Mouse (Mus musculus) myocyte (in vitro differentiated cells): ENCODE measurements around the gene Fam234a. TPM values are rescaled to one million over a fixed set of nuclear protein-coding genes. Genes with fewer than 3 reads are reported as not detected.

Experiments used
- H3K27me3 ChIP-seq: one replicate; pipeline ENCODE4 v1.6.1; 2011; ENCODE audit not compliant: control insufficient read depth, insufficient read depth, insufficient read length
- H3K36me3 ChIP-seq: one replicate; pipeline ENCODE4 v1.6.1; 2011; ENCODE audit not compliant: control insufficient read depth, insufficient read depth
- H3K4me2 ChIP-seq: one replicate; pipeline ENCODE4 v1.6.1; 2011; ENCODE audit warnings: low read depth, control low read depth
- H3K4me3 ChIP-seq: one replicate; pipeline ENCODE4 v1.5.1; 2011; ENCODE audit warnings: mild to moderate bottlenecking, control low read depth, moderate library complexity
- H3K79me2 ChIP-seq: one replicate; pipeline ENCODE4 v1.6.1; 2011; ENCODE audit not compliant: control insufficient read depth, insufficient read depth
- H3ac ChIP-seq: one replicate; pipeline ENCODE4 v1.6.1; 2011; ENCODE audit not compliant: control insufficient read depth, insufficient read length
- CEBPB ChIP-seq: IDR thresholded peaks from 2 replicates; pipeline ENCODE4 v1.6.1; 2011; ENCODE audit warnings: mild to moderate bottlenecking, moderate library complexity; ENCODE audit not compliant: poor library complexity, insufficient read depth, severe bottlenecking
- E2F4 ChIP-seq: IDR thresholded peaks from one replicate; pipeline ENCODE4 v1.6.1; 2011; ENCODE audit warnings: mild to moderate bottlenecking, control low read depth, moderate library complexity; ENCODE audit not compliant: insufficient read depth
- MAX ChIP-seq: IDR thresholded peaks from one replicate; pipeline ENCODE4 v1.6.1; 2011; ENCODE audit warnings: low read depth, mild to moderate bottlenecking, control low read depth
- MYOD1 ChIP-seq, 3 experiments: IDR thresholded peaks; one replicate each; pipeline ENCODE4 v1.6.1; 2011; ENCODE audit warnings: control low read depth in 2 of 3, low read depth in 2 of 3, mild to moderate bottlenecking in 2 of 3, moderate library complexity in 1 of 3; ENCODE audit not compliant: insufficient read length in 2 of 3, control insufficient read depth in 1 of 3
- MYOG ChIP-seq, 3 experiments: IDR thresholded peaks; one replicate each; pipeline ENCODE4 v1.6.1; 2011; ENCODE audit warnings: control low read depth in 2 of 3, low read depth in 2 of 3, mild to moderate bottlenecking in 2 of 3; ENCODE audit not compliant: insufficient read length in 2 of 3, control insufficient read depth in 1 of 3, insufficient read depth in 1 of 3
- POLR2A ChIP-seq: IDR thresholded peaks from one replicate; pipeline ENCODE4 v1.6.1; 2011; ENCODE audit warnings: low read depth, mild to moderate bottlenecking, control low read depth, moderate library complexity; ENCODE audit not compliant: insufficient read length
- POLR2AphosphoS2 ChIP-seq: IDR thresholded peaks from one replicate; pipeline ENCODE4 v1.6.1; 2011; ENCODE audit warnings: low read depth, control low read depth; ENCODE audit not compliant: insufficient read length
- REST ChIP-seq: IDR thresholded peaks from one replicate; pipeline ENCODE4 v1.6.1; 2011; ENCODE audit warnings: mild to moderate bottlenecking, control low read depth, moderate library complexity; ENCODE audit not compliant: insufficient read depth, insufficient read length
- SRF ChIP-seq: IDR thresholded peaks from one replicate; pipeline ENCODE4 v1.6.1; 2011; ENCODE audit warnings: low read depth; ENCODE audit not compliant: control insufficient read depth, insufficient read length
- TCF12 ChIP-seq: IDR thresholded peaks from one replicate; pipeline ENCODE4 v1.6.1; 2011; ENCODE audit warnings: mild to moderate bottlenecking, control low read depth; ENCODE audit not compliant: poor library complexity, insufficient read depth, severe bottlenecking
- TCF3 ChIP-seq: IDR thresholded peaks from one replicate; pipeline ENCODE4 v1.6.1; 2011; ENCODE audit warnings: low read depth, control low read depth; ENCODE audit not compliant: insufficient read length
- USF1 ChIP-seq: IDR thresholded peaks from one replicate; pipeline ENCODE4 v1.6.1; 2011; ENCODE audit warnings: low read depth, mild to moderate bottlenecking, control low read depth, moderate library complexity
- polyA plus RNA-seq: library from polyadenylated mRNA; unstranded; fragments of >200 nt; fragmentation: generic; extraction: Trizol; gene quantifications from one replicate; pipeline ENCODE4 v1.2.1, GENCODE M21; 2012; ENCODE audit warnings: missing spikeins

Fam234a gene
- polyA plus RNA-seq, 1 experiment, result 65.4 TPM

DNA sequence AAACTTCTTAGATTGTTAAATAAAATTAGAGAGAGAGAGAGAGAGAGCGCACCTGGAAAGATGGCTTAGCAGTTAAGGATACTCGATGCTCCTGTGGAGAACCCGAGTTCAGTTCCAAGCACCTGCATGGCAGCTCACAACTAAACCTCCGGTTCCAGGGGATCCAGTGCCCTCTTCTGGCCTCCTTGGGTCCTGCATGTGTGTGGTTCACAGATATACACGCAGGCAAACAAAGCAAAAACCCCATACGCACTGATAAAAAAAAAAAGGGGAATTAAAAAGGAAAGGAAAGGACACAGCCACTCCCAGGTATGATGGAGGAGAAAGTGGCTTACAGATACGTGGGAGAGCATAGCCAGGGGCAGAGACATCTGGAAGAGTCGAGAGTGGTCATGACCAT lies 11.2 kb downstream of the Fam234a start:
- H3K4me3 ChIP-seq, result no peak overlapping the region
- no peaks in the 10 kb centered on the region for H3K27me3 ChIP-seq
- no peaks in the 10 kb centered on the region for H3K36me3 ChIP-seq
- H3ac ChIP-seq, result no peak overlapping the region
- TF ChIP-seq REST (no peak), CEBPB (no peak), E2F4 (no peak), TCF3 (no peak), POLR2A (no peak)
- no peak overlapping the region for H3K4me2 ChIP-seq
- H3K79me2 ChIP-seq, result no peaks in the 10 kb centered on the region

DNA sequence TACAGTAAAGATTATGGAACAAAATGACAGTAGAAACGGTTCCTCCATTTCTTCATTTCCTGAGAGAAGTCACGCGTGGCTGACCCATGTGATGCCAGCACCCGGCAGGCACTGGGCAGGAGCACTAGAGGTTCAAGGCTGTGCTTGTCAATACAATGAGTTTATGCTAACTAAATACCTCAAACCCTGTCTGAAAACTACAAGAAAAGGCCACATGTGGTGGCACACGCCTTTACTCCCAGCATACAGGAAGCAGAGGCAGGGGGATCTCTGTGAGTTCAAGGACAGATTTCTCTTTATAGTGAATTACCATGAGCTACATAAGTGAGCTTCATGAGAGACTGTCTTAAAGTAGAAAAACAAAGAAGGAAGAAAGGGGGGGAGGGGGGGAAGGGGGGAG lies 12.9 kb downstream of the Fam234a start:
- H3K4me2 ChIP-seq, result no peak overlapping the region
- H3K36me3 ChIP-seq, result no peaks in the 10 kb centered on the region
- H3ac ChIP-seq, result no peak overlapping the region
- H3K79me2 ChIP-seq, result no peaks in the 10 kb centered on the region
- H3K4me3 ChIP-seq, result no peak overlapping the region
- H3K27me3 ChIP-seq, result no peaks in the 10 kb centered on the region
- no peak for TF ChIP-seq USF1
- TF ChIP-seq MYOD1 (IDR thresholded peaks at IDR 0.05; ENCODE audit: control insufficient read depth in 1 of 3, insufficient read length in 2 of 3, low read depth in 2 of 3), result no peak
- no peak for TF ChIP-seq TCF3
- TF ChIP-seq MYOG (IDR thresholded peaks at IDR 0.05; ENCODE audit: control insufficient read depth in 1 of 3, insufficient read depth in 1 of 3, insufficient read length in 2 of 3, low read depth in 2 of 3), result no peak
- no peak for TF ChIP-seq POLR2AphosphoS2
- no peak for TF ChIP-seq TCF12
- TF ChIP-seq CEBPB, result no peak
- no peak for TF ChIP-seq E2F4
- no peak for TF ChIP-seq MAX
- TF ChIP-seq SRF, result no peak
- no peak for TF ChIP-seq POLR2A
- no peak for TF ChIP-seq REST

DNA sequence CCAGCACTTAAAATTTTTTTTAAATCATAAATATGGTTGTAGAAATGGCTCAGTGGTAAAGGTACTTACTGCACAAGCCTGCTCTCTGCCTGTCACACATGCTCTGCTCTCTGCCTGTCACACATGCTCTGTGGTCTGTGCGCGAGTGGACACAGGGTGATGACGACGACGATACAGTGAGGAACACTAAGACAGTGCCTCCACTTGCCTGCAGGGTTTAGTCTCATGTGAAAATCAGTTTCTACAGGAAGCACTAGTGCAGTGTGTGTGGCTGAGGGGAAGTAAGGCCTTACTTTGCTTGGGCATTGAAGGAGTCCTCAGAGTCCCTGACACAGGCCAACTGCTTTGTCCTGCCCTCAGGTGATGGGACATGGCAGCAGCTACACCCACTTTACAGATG lies 14.3 kb downstream of the Fam234a start:
- Histone ChIP-seq H3ac (no peak overlapping the region), H3K27me3 (no peaks in the 10 kb centered on the region), H3K79me2 (no peaks in the 10 kb centered on the region), H3K4me3 (no peak overlapping the region), H3K36me3 (no peaks in the 10 kb centered on the region), H3K4me2 (no peak overlapping the region)
- no peak for TF ChIP-seq TCF12
- no peak for TF ChIP-seq MYOG (IDR thresholded peaks at IDR 0.05; ENCODE audit: control insufficient read depth in 1 of 3, insufficient read depth in 1 of 3, insufficient read length in 2 of 3, low read depth in 2 of 3)
- TF ChIP-seq SRF, result no peak
- no peak for TF ChIP-seq USF1
- no peak for TF ChIP-seq POLR2A
- TF ChIP-seq E2F4, result no peak
- TF ChIP-seq TCF3, result no peak
- no peak for TF ChIP-seq MAX
- TF ChIP-seq REST, result no peak

DNA sequence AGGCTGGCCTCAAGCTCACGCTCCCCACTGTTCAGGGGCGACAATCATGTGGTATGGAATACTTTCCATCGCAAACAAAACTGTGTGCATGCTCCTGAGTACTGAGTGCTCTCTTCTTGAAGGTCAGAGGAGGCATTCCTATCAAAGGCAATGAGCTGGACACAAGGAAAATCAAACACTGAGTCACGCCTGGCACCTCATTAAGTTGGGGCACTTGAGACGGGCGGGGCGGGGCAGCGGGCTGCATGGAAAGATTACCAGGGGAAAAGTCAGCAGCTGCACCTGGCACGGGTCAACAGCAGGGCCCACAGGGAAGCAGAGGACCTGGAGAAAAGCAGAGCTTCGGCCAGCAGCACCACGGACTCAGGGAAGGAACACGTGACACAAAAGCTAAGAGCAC lies 18.9 kb downstream of the Fam234a start:
- no peaks in the 10 kb centered on the region for H3K36me3 ChIP-seq
- H3K4me2 ChIP-seq, result no peak overlapping the region
- TF ChIP-seq TCF12 (no peak), CEBPB (no peak), MYOD1 (IDR thresholded peaks at IDR 0.05; ENCODE audit: control insufficient read depth in 1 of 3, insufficient read length in 2 of 3, low read depth in 2 of 3) (peak in 2 of 3 experiments; percentile 22 to 74), SRF (no peak), REST (no peak), MAX (no peak), TCF3 (peak; percentile 18), E2F4 (no peak), POLR2A (no peak), MYOG (IDR thresholded peaks at IDR 0.05; ENCODE audit: control insufficient read depth in 1 of 3, insufficient read depth in 1 of 3, insufficient read length in 2 of 3, low read depth in 2 of 3) (peak in 2 of 3 experiments; percentile 26 to 63), USF1 (no peak), POLR2AphosphoS2 (no peak)
- no peaks in the 10 kb centered on the region for H3K27me3 ChIP-seq
- H3ac ChIP-seq, result no peak overlapping the region
- H3K79me2 ChIP-seq, result no peaks in the 10 kb centered on the region
- no peak overlapping the region for H3K4me3 ChIP-seq

DNA sequence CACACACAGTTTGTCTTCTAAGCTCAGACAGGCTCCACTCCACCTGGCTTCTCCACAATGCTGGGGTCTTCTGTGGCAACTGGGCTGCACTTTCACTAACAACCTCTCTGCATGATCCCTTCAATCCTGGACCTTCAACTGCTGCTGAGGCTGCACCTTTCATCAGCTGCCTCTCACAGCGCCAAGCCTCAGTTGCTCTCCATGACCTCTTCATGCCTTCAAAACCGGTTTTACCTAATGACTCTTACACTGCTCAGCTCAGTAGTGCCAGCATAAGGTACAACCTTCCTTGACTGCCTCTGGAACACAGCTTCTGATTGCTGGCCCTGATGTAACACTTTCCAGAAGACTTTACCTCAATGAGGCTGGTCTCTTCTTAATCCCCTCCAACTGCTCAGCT lies 22.5 kb downstream of the Fam234a start:
- Histone ChIP-seq H3K4me2 (no peak overlapping the region), H3K4me3 (no peak overlapping the region), H3K36me3 (no peaks in the 10 kb centered on the region), H3K27me3 (no peaks in the 10 kb centered on the region), H3K79me2 (no peaks in the 10 kb centered on the region), H3ac (no peak overlapping the region)
- TF ChIP-seq REST (no peak), TCF12 (no peak), POLR2A (no peak), USF1 (no peak), SRF (no peak), TCF3 (no peak), E2F4 (no peak), MYOG (IDR thresholded peaks at IDR 0.05; ENCODE audit: control insufficient read depth in 1 of 3, insufficient read depth in 1 of 3, insufficient read length in 2 of 3, low read depth in 2 of 3) (no peak)
